Mouse (Mus musculus): ENCODE measurements around the gene Med25. TPM values are rescaled to one million over a fixed set of nuclear protein-coding genes. Genes with fewer than 3 reads are reported as not detected.

Gene Med25
- polyA plus RNA-seq, 1 experiment from 2014 or later, result 136 TPM

DNA sequence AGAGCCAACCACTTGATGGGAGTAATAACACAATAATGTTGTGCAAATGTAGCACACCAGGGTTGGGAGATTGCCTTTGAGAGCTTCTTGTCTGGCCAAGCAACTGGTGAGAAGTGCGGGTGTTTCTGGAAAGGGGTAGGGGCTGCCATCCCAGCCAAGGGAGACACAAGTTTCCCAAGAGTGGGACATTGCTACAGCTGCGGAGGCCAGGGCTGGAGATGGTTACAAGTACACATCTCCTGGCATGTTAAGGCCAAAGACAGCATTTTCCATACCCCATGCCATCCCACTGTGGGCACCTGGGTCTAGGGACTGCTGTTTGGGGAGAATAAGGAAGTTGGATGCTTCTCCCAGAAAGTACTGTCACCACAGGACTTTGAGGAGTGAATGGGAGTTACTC is 39.4 kb downstream of the Med25 start:
- H3K9me3 ChIP-seq (ENCODE audit: low read length), result no peaks in the 10 kb centered on the region
- peak overlapping the region; percentile 77 for H3K9ac ChIP-seq (replicated peaks; ENCODE audit: low read length)
- no peak overlapping the region; the same call in 1 of the 2 replicates for H3K4me3 ChIP-seq (ENCODE audit: low read length)
- no peak for ATAC-seq (ENCODE audit: low FRiP score, low TSS enrichment)
- peaks cover 56% of the 10 kb centered on the region for H3K4me1 ChIP-seq (ENCODE audit: insufficient read depth, low read length)
- H3K4me2 ChIP-seq (replicated peaks; ENCODE audit: low read depth, low read length), result 0 out of 2 replicates have a peak overlapping the region, but pooled peaks have one; percentile 95
- peaks cover 15% of the 10 kb centered on the region; the same call in 1 of the 2 replicates for H3K36me3 ChIP-seq (ENCODE audit: insufficient read depth, low read length)
- peak overlapping the region; percentile 99 for H3K27ac ChIP-seq (ENCODE audit: low read length)
- 92% methylated on average over 2 of the region's 2 CpGs for WGBS
- no peaks in the 10 kb centered on the region for H3K27me3 ChIP-seq (ENCODE audit: insufficient read depth, low read length)

DNA sequence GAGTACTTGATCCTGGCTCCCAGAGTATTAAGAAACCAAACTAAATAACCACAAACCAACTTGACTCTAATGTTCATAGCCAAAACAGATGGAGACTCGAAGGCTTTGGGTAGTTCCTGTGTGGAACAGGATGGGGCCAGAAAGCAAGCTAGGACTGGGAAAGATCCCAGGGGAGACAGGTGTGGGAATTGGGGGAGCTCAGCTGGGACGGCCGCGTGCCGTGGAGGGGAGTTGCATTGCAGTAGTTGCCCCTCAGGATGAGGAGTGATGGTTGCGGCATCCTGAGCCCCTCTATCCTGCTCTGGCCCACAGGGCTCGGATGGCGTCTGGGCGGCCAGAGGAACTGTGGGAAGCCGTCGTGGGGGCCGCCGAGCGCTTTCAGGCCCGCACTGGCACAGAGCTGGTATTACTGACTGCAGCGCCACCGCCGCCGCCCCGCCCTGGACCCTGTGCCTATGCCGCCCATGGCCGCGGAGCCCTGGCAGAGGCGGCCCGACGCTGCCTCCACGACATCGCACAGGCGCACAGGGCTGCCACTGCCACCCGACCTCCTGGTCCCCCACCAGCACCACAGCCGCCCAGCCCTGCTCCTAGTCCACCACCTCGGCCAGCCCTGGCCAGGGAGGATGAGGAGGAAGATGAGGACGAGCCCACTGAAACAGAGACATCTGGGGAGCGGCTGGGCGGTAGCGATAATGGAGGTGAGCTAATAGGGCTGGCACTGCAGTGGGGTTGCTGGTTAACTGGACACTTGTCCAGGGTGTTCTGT is 40.1 kb downstream of the Med25 start:
- no peak overlapping the region for H3K4me3 ChIP-seq (ENCODE audit: low read length)
- H3K9ac ChIP-seq (replicated peaks; ENCODE audit: low read length), result no peak overlapping the region; the same call in 1 of the 2 replicates
- H3K36me3 ChIP-seq (ENCODE audit: insufficient read depth, low read length), result peaks cover 15% of the 10 kb centered on the region; the same call in 1 of the 2 replicates
- 87% methylated on average over 36 of the region's 36 CpGs for WGBS
- no peaks in the 10 kb centered on the region for H3K27me3 ChIP-seq (ENCODE audit: insufficient read depth, low read length)
- no peaks in the 10 kb centered on the region for H3K9me3 ChIP-seq (ENCODE audit: low read length)
- no peak overlapping the region for H3K27ac ChIP-seq (ENCODE audit: low read length)
- no peak overlapping the region for H3K4me2 ChIP-seq (replicated peaks; ENCODE audit: low read depth, low read length)
- no peak for ATAC-seq (ENCODE audit: low FRiP score, low TSS enrichment)
- peaks cover 56% of the 10 kb centered on the region for H3K4me1 ChIP-seq (ENCODE audit: insufficient read depth, low read length)

DNA sequence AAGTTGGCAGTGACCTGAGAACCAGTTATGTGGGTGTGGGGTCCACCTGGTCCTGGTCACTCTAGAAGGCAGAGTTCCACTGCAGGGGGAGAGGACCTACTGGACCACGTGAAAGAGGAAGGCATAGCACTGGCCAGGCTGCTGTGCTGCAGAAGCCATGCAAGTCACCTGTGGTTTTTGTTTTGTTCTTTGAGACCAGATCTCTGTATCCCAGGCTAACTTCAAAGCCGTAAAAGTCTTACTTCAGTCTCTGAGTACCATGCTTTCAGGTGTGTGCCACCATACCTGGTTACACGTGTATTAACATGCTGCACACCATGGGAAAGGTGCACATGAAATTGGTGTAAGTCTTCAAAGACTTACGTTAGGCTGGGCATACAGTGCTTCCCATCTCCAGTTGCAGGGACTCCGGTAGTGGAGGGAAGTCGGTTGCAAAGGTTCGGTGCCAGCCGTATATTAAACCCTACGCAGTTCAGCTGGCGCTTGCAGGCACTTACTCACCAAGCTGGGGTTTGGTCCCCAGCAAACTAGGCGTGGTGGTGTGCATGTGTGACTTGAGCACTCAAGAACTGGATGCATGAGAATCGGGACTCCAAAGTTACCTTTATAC is 40.8 kb downstream of the Med25 start:
- peak overlapping the region; percentile 20; the same call in 1 of the 2 replicates for H3K9ac ChIP-seq (replicated peaks; ENCODE audit: low read length)
- H3K4me3 ChIP-seq (ENCODE audit: low read length), result no peak overlapping the region
- H3K9me3 ChIP-seq (ENCODE audit: low read length), result no peaks in the 10 kb centered on the region
- H3K27ac ChIP-seq (ENCODE audit: low read length), result no peak overlapping the region
- peaks cover 17% of the 10 kb centered on the region for H3K36me3 ChIP-seq (ENCODE audit: insufficient read depth, low read length)
- ATAC-seq (ENCODE audit: low FRiP score, low TSS enrichment), result no peak
- H3K4me1 ChIP-seq (ENCODE audit: insufficient read depth, low read length), result peaks cover 58% of the 10 kb centered on the region
- no peak overlapping the region for H3K4me2 ChIP-seq (replicated peaks; ENCODE audit: low read depth, low read length)
- H3K27me3 ChIP-seq (ENCODE audit: insufficient read depth, low read length), result no peaks in the 10 kb centered on the region
- 90% methylated on average over 12 of the region's 12 CpGs for WGBS

DNA sequence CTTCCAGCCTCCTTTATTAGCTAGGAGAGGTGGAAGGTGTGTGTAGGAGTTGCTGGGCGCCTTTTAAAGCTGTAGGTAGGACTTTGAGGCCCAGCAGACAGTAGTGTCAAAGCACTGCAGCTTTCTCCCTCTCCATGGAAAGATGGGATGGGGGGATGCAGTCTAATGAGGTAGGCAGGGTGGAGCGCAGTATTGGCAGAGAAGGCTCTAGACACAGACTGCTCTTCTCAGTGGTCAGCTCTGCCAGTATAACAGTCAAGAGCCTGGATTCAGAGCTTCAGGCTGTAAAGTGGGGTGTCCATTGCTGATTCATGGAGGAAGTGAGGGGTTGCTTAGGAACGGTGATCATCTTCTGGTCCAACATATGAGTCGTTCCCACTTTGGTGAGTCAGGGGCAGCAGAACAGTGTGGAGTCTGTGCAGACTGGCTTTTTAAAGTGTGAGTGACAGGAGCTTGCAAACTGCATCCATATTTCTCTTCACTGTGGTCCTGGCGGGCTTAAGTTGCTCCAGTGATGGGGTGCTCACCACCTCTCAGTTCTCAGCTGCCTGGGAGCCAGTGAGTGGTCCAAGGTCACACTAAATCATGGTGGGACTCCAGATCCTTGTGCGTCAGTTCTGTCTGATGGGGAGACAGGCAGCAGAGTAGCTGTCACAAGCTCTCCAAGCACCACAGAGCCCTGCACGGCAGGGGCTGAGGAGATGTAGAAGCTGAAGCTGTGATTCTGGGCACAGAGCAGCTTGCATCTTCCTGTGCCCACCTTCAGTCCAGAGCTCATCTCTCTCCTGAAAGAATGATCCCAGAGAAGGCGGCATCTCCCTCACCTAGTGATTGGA is 41.5 kb downstream of the Med25 start:
- ATAC-seq (ENCODE audit: low FRiP score, low TSS enrichment), result no peak
- Histone ChIP-seq H3K4me2 (replicated peaks; ENCODE audit: low read depth, low read length) (peak overlapping the region; percentile 85), H3K27me3 (ENCODE audit: insufficient read depth, low read length) (no peaks in the 10 kb centered on the region), H3K4me3 (ENCODE audit: low read length) (peak overlapping the region; percentile 81), H3K9me3 (ENCODE audit: low read length) (no peaks in the 10 kb centered on the region), H3K9ac (replicated peaks; ENCODE audit: low read length) (peak overlapping the region; percentile 93), H3K27ac (ENCODE audit: low read length) (peak overlapping the region; percentile 99), H3K4me1 (ENCODE audit: insufficient read depth, low read length) (peaks cover 51% of the 10 kb centered on the region), H3K36me3 (ENCODE audit: insufficient read depth, low read length) (peaks cover 25% of the 10 kb centered on the region)
- 74% methylated on average over 8 of the region's 8 CpGs for WGBS

DNA sequence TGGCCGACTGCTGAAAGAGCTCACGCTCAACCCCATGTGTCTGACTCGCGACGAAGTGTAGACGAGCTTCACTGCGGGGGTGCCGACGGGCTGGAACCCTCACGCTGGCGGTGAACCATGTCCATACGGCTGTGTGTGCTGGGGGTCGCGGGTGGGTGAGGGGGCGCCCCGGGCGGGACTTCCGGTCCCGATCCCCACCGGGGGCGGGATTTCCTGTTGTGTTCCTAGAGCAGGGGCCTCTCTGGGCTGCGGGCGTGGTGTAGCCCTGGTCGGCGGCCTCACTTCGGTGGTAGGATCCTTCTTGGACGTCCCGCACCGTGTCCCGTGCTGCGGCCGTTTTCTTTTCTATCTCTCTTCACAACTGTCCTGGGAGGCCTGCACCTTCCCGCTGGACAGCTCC is 42.4 kb downstream of the Med25 start:
- Histone ChIP-seq H3K27me3 (ENCODE audit: insufficient read depth, low read length) (no peaks in the 10 kb centered on the region), H3K4me3 (ENCODE audit: low read length) (peak overlapping the region; percentile 81), H3K4me2 (replicated peaks; ENCODE audit: low read depth, low read length) (peak overlapping the region; percentile 85), H3K9me3 (ENCODE audit: low read length) (no peaks in the 10 kb centered on the region), H3K9ac (replicated peaks; ENCODE audit: low read length) (peak overlapping the region; percentile 93), H3K27ac (ENCODE audit: low read length) (peak overlapping the region; percentile 99), H3K36me3 (ENCODE audit: insufficient read depth, low read length) (peaks cover 33% of the 10 kb centered on the region), H3K4me1 (ENCODE audit: insufficient read depth, low read length) (peaks cover 43% of the 10 kb centered on the region)
- WGBS, result under 1% methylated on average over 33 of the region's 33 CpGs
- ATAC-seq (ENCODE audit: low FRiP score, low TSS enrichment), result peak; percentile 18

DNA sequence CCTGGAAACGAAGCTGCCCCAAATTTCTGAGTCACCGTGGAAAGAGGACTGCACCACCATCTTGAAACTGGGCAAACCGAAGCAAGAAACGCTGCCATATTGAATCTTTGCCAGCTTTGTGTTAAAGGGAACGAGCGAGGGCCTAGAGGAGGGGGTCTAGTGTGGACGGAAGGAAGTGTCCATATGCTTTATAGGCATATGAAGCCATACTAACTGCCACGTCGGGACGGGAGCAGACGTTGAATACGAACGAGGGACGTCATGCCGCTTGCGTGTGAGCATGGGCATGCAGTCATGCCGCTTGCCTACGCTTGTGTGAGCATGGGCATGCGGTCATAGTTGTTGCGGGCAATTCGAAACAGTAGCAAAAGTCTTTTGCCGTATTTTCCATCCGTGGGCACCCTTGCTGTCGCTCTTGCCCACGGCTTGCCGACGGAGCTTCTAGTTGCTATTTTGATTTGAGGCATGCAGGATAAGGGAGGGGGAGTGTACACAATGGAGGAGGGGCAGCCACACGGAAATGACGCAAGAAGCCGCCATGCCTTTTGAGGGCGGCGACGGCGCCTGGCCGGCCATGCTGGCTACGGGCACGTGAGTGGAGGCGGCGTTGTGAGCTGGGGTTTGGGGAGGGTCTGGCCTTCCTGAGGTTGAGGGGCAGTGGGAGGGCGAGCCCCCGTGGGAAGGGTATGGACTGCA is 42.9 kb downstream of the Med25 start:
- peaks cover 38% of the 10 kb centered on the region for H3K4me1 ChIP-seq (ENCODE audit: insufficient read depth, low read length)

DNA sequence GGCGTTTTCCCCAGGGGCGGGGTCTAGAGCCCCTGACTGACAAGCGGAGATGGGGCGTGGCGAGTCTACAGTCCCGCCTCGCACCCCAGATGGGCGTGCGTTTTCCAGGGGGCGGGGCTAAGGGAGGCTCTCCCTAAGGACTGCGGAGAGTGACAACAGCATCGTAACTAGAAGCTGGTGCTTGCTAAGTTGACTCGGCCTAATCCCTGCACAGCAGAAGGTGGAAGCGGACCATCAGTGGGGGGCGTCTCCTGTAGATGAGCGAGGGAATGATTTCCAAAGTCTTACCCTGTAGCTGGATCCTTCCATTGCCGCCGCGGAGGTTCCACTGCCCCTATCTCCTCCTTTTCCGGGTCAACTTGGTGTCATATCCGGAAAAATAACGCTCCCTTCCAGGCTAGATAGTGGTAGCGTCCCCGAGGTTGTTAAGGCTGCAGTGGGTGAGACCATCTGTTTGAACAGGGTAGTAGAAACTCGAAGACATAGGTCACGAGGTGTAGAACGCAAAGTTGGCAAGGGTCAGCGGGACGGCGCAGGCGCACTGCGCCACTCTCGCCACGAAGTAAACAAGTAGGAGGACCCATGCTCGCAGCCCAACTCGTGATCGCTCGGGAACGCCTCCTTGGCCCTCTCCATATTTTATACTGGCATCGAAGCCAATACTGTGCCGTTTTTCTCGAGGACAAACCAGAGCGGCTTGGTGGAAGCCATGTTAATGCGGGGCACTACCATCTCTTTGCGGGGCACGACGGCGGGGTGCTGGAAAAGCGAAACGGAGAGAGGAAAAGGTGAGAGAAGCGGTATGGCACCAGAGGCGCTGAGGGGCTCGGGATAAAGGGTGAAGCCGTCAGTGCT is 43.7 kb downstream of the Med25 start, which contains the start of the genes Akt1s1 and Tbc1d17:
Akt1s1 (plus strand) TSS at position 431 of the 855 bp plus-strand sequence.
Tbc1d17 (minus strand) TSS at position 519 of the 855 bp plus-strand sequence.
- H3K36me3 ChIP-seq (ENCODE audit: insufficient read depth, low read length), result peaks cover 46% of the 10 kb centered on the region
- H3K4me1 ChIP-seq (ENCODE audit: insufficient read depth, low read length), result peaks cover 33% of the 10 kb centered on the region
- WGBS, result 0% methylated on average over 54 of the region's 54 CpGs
- H3K27me3 ChIP-seq (ENCODE audit: insufficient read depth, low read length), result no peaks in the 10 kb centered on the region
- peak within 1 kb of the TSS; percentile 93 for H3K9ac ChIP-seq (replicated peaks; ENCODE audit: low read length)
- peak within 1 kb of the TSS; percentile 85 for H3K4me2 ChIP-seq (replicated peaks; ENCODE audit: low read depth, low read length)
- peak within 1 kb of the TSS; percentile 81 for H3K4me3 ChIP-seq (ENCODE audit: low read length)
- peak within 1 kb of the TSS; percentile 99 for H3K27ac ChIP-seq (ENCODE audit: low read length)
- H3K9me3 ChIP-seq (ENCODE audit: low read length), result no peaks in the 10 kb centered on the region
- ATAC-seq (ENCODE audit: low FRiP score, low TSS enrichment), result peak; percentile 86

More for the DNA sequence above, 42.9 kb downstream of the Med25 start:
- Histone ChIP-seq H3K4me2 (replicated peaks; ENCODE audit: low read depth, low read length) (peak overlapping the region; percentile 85), H3K9ac (replicated peaks; ENCODE audit: low read length) (peak overlapping the region; percentile 93), H3K27me3 (ENCODE audit: insufficient read depth, low read length) (no peaks in the 10 kb centered on the region), H3K36me3 (ENCODE audit: insufficient read depth, low read length) (peaks cover 39% of the 10 kb centered on the region), H3K4me3 (ENCODE audit: low read length) (peak overlapping the region; percentile 81), H3K27ac (ENCODE audit: low read length) (peak overlapping the region; percentile 99), H3K9me3 (ENCODE audit: low read length) (no peaks in the 10 kb centered on the region)
- peak; percentile 63 for ATAC-seq (ENCODE audit: low FRiP score, low TSS enrichment)
- WGBS, result under 1% methylated on average over 40 of the region's 41 CpGs

DNA sequence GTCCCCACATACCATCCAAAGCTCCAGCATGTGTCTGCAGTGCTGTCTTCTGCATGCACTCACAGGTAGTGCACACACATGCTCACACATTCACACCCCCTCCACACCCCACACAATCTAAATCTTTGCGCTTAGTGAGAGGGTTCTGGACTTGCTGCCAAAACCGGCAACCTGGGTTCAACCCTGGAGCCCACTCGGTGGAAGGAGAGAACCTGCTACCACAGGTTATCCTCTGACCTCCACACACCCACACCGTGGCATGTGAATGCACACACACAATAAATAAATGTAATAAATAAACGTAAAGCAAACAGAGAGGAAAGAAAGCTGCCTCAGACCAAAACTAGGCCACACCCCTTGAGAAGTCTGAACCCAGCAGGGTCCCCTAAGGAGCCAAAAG is 44.7 kb downstream of the Med25 start:
- peaks cover 23% of the 10 kb centered on the region for H3K4me1 ChIP-seq (ENCODE audit: insufficient read depth, low read length)
- WGBS, result 75% methylated on average over 5 of the region's 5 CpGs
- H3K9ac ChIP-seq (replicated peaks; ENCODE audit: low read length), result peak overlapping the region; percentile 93
- no peaks in the 10 kb centered on the region for H3K27me3 ChIP-seq (ENCODE audit: insufficient read depth, low read length)
- H3K9me3 ChIP-seq (ENCODE audit: low read length), result no peaks in the 10 kb centered on the region
- H3K27ac ChIP-seq (ENCODE audit: low read length), result peak overlapping the region; percentile 99; the same call in 1 of the 2 replicates
- peak overlapping the region; percentile 85 for H3K4me2 ChIP-seq (replicated peaks; ENCODE audit: low read depth, low read length)
- H3K36me3 ChIP-seq (ENCODE audit: insufficient read depth, low read length), result peaks cover 48% of the 10 kb centered on the region
- ATAC-seq (ENCODE audit: low FRiP score, low TSS enrichment), result no peak
- peak overlapping the region; percentile 81 for H3K4me3 ChIP-seq (ENCODE audit: low read length)
